Mouse (Mus musculus): ENCODE results near the gene Haus6. TPM values are rescaled to one million over a fixed set of nuclear protein-coding genes. Genes with fewer than 3 reads are reported as not detected.
A peak's percentile ranks its signal among the peaks of the same experiment; 100 is the strongest.
"Not testable (repeated sequence)": the region's sequence is repeated elsewhere in the genome, so short reads cannot be mapped to it uniquely, and the experiment has no call there.

Gene Haus6
- 8.8 and 12.2 TPM in 2 replicates for polyA plus RNA-seq (2012; rRNA removed)

DNA sequence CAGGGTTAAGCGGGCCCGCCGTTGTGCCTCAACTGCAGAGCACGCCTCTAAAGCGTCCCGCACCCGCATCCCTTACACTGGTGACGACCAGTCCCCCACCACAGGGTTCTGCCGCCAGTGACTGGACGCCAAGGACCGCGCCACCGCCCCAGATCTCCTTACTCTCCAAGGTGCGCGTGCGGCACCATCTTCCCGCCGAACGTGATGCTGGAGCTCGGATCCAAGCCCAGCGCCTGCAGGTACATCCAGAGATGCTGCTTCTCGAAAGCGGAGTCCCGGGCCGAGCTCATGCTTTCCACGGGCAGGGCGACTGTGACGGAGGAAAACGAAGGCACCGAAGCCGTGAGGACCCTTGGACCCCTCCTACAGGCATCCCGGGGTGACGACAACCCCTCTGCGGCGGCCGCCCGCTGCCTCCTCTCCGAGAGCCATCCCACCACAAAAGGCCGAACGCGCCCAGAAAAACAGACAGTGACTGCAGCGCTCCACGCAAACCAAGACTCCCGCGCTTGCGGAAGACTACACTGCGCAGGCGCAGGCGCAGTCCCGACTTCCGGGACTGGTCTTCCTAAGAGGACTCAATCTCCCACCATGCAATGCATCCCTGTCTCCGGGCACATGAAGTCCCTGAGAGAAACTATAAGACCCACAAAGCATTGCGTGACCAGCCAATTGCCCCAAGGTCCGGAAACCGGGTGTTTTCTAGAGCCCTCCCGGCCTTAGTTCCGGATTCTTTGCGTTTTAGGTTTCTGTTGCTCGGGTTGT lies at the start of gene Haus6:
TSS of gene Haus6 (minus strand) at position 532 of the 765 bp plus-strand sequence.
- H3K27ac ChIP-seq (ENCODE audit: control insufficient read depth, insufficient read depth, low read depth, low read length): peak within 1 kb of the TSS; percentile 82
- H3K27me3 ChIP-seq (ENCODE audit: control insufficient read depth, insufficient read depth, low read length): no peaks in the 10 kb centered on the region
- no peaks in the 10 kb centered on the region for H3K36me3 ChIP-seq (ENCODE audit: control insufficient read depth, insufficient read depth, low read length)
- 0 out of 2 replicates have a peak, but pooled peaks cover 2% of the 10 kb centered on the region for H3K4me1 ChIP-seq (ENCODE audit: control insufficient read depth, insufficient read depth, low read length)
- TF ChIP-seq POLR2A (IDR thresholded peaks at IDR 0.05; ENCODE audit: control insufficient read depth, low read depth, low read length) (peak; percentile 75), CTCF (IDR thresholded peaks at IDR 0.05; ENCODE audit: control insufficient read depth, insufficient read depth, insufficient replicate concordance, low read depth, low read length) (no peak)
- H3K4me3 ChIP-seq (ENCODE audit: control insufficient read depth, low read depth, low read length): peak within 1 kb of the TSS; percentile 95

- Histone ChIP-seq H3K36me3 (ENCODE audit: control insufficient read depth, insufficient read depth, low read length) (no peaks in the 10 kb centered on the region), H3K4me3 (ENCODE audit: control insufficient read depth, low read depth, low read length) (no peak overlapping the region)
- no peak for TF ChIP-seq CTCF (IDR thresholded peaks at IDR 0.05; ENCODE audit: control insufficient read depth, insufficient read depth, insufficient replicate concordance, low read depth, low read length)
- no peak for TF ChIP-seq POLR2A (IDR thresholded peaks at IDR 0.05; ENCODE audit: control insufficient read depth, low read depth, low read length)
Measured at GRCm38 (mm10) chr4:86657176-86657575, 45.3 kb upstream of the Haus6 start.

DNA sequence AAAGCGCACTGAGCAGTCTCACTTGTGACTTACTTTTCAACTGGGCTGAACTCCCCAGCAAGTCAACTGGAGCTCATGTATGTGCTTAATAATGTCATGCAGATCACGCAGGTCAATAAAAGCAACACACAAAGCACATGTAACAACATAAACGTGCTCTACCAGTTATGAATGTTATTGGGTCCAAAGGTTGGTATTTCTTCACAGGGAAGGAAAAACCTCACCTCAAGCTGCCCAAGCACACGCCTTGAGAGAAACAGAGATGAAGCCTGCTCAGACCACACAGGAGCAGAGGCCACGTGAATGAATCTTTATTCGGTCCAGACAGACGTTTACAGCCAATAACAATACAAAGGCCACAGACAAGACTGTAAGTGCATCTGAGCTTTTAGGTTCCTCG lies 44.6 kb upstream of the Haus6 start:
- not testable (repeated sequence) for H3K4me1 ChIP-seq (ENCODE audit: control insufficient read depth, insufficient read depth, low read length); H3K36me3 ChIP-seq (ENCODE audit: control insufficient read depth, insufficient read depth, low read length); H3K27me3 ChIP-seq (ENCODE audit: control insufficient read depth, insufficient read depth, low read length); H3K27ac ChIP-seq (ENCODE audit: control insufficient read depth, insufficient read depth, low read depth, low read length); H3K4me3 ChIP-seq (ENCODE audit: control insufficient read depth, low read depth, low read length)

More at GRCm38 (mm10) chr4:86657176-86657575, 45.3 kb upstream of the Haus6 start:
- Histone ChIP-seq H3K4me1 (ENCODE audit: control insufficient read depth, insufficient read depth, low read length) (no peaks in the 10 kb centered on the region), H3K27me3 (ENCODE audit: control insufficient read depth, insufficient read depth, low read length) (no peaks in the 10 kb centered on the region), H3K27ac (ENCODE audit: control insufficient read depth, insufficient read depth, low read depth, low read length) (no peak overlapping the region)

DNA sequence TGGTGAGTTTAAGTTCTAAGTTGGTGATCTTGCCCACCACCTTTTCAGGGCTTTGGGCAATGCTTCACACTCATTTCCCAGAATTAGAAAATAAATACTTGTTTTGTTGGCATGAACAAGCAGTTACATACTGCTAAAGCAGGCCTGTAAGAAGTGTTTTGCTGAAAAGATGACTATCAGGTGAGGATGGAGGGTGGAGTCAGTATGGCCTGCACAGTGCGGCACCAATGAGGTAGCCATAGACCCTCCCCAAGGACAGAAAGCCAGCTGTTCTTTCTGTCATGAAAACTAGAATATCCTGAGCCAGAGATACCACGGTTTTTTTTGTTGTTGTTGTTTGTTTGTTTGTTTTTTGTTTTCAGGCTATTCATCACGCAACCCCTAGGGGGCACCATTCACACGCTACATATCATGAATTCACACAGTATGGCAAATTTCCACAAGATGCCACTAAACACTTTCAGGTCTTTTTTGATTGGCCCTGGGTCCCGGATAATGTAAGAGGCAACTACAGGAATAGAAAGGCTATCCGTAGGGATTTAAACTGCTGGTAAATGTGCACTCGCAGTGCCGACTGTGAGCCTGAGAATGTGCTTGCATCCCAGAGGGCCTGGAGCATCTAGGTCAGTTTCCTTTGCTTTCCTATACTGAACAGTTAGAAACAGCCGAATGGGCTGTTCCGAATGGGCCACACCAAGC lies 40.0 kb upstream of the Haus6 start:
- TF ChIP-seq POLR2A (IDR thresholded peaks at IDR 0.05; ENCODE audit: control insufficient read depth, low read depth, low read length): no peak
- no peak for TF ChIP-seq CTCF (IDR thresholded peaks at IDR 0.05; ENCODE audit: control insufficient read depth, insufficient read depth, insufficient replicate concordance, low read depth, low read length)
- Histone ChIP-seq H3K27ac (ENCODE audit: control insufficient read depth, insufficient read depth, low read depth, low read length) (no peak overlapping the region), H3K4me1 (ENCODE audit: control insufficient read depth, insufficient read depth, low read length) (no peaks in the 10 kb centered on the region), H3K4me3 (ENCODE audit: control insufficient read depth, low read depth, low read length) (no peak overlapping the region), H3K36me3 (ENCODE audit: control insufficient read depth, insufficient read depth, low read length) (no peaks in the 10 kb centered on the region), H3K27me3 (ENCODE audit: control insufficient read depth, insufficient read depth, low read length) (no peaks in the 10 kb centered on the region)

GRCm38 (mm10) chr4:86648394-86648793 lies 36.5 kb upstream of the Haus6 start:
- not testable (repeated sequence) for H3K4me1 ChIP-seq (ENCODE audit: control insufficient read depth, insufficient read depth, low read length); H3K27me3 ChIP-seq (ENCODE audit: control insufficient read depth, insufficient read depth, low read length); H3K27ac ChIP-seq (ENCODE audit: control insufficient read depth, insufficient read depth, low read depth, low read length); H3K4me3 ChIP-seq (ENCODE audit: control insufficient read depth, low read depth, low read length); H3K36me3 ChIP-seq (ENCODE audit: control insufficient read depth, insufficient read depth, low read length)

DNA sequence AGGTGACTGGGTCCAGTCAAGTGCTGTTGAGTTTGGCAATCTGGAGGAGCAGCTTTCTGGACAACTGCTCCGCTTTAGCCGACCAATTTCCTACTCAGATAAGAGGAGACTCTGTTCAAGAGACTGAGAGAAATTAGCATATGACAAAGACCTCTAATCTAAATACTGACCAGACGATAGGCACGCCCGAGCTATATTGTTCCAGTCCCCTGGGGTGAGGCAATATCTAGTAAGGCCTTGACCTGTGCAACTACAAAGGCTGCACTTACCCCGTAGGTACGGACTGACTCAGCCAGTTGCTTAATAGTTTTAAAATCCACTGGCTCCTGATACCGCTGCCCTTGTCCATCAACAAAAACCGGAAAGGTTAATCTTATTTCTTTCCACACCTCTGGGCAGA lies 25.7 kb upstream of the Haus6 start:
- not testable (repeated sequence) for H3K36me3 ChIP-seq (ENCODE audit: control insufficient read depth, insufficient read depth, low read length); H3K4me1 ChIP-seq (ENCODE audit: control insufficient read depth, insufficient read depth, low read length); H3K27me3 ChIP-seq (ENCODE audit: control insufficient read depth, insufficient read depth, low read length); H3K4me3 ChIP-seq (ENCODE audit: control insufficient read depth, low read depth, low read length); H3K27ac ChIP-seq (ENCODE audit: control insufficient read depth, insufficient read depth, low read depth, low read length)

DNA sequence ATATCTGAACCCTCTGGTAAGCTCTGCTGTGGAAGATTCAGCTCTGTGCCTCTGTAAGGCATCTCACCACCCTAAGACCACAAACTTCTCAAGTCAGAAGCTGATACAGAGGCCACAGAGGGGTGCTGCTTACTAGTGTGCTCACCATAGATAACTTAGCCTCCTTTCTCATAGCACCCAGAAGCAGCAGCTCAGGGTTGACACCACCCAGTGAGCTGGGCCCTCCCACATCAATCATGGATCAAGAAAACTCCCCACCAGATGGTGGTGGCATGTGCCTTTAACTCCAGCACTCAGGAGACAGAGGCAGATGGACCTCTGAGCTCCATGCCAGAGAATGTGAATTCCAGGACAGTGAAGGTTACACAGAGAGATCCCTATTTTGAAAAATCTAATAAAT lies 23.0 kb upstream of the Haus6 start:
- not testable (repeated sequence) for H3K4me3 ChIP-seq (ENCODE audit: control insufficient read depth, low read depth, low read length); H3K27ac ChIP-seq (ENCODE audit: control insufficient read depth, insufficient read depth, low read depth, low read length)

DNA sequence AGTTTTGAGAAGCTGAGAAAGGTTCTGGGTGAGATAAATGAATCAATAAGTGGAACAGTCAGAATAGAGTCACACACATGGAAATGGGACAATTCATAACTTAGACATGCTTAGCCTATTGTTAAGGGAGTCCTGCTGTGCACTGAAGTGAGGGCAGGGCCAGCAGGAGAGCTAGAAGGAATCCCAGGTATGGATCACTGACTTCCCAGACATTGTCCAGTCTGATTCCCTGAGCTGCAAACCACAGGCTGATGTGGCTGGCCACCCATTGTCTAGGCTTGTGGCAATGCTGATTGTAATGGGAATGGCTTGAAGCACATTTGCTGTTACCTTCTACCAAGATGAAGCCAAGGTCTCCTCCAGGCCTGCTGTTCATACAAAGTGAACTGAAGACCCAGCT lies 22.5 kb upstream of the Haus6 start:
- H3K36me3 ChIP-seq (ENCODE audit: control insufficient read depth, insufficient read depth, low read length); H3K4me1 ChIP-seq (ENCODE audit: control insufficient read depth, insufficient read depth, low read length); H3K27me3 ChIP-seq (ENCODE audit: control insufficient read depth, insufficient read depth, low read length); H3K27ac ChIP-seq (ENCODE audit: control insufficient read depth, insufficient read depth, low read depth, low read length); H3K4me3 ChIP-seq (ENCODE audit: control insufficient read depth, low read depth, low read length): not testable (repeated sequence)

More for the DNA sequence above, 23.0 kb upstream of the Haus6 start:
- not testable (repeated sequence) for H3K36me3 ChIP-seq (ENCODE audit: control insufficient read depth, insufficient read depth, low read length); H3K4me1 ChIP-seq (ENCODE audit: control insufficient read depth, insufficient read depth, low read length); H3K27me3 ChIP-seq (ENCODE audit: control insufficient read depth, insufficient read depth, low read length)

DNA sequence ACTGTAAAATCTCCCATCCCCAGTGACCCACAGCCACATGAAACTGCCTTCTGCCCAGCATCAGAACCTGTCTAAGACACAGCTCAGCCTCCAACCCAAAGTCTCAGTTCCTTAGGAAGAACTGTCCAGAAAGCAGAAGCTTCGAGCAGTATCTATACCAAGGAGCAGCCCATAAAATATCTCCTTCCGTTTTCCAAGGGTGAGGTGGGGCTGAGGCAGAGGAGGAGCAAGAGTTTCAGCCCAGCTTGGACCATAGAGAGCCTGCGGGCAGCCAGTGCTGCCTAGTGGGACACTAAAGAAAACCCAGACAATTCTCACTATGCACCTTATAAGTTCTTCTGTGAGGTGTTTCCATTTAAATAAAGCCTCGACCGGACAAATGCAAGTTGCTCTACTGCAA lies 20.7 kb upstream of the Haus6 start:
- H3K27me3 ChIP-seq (ENCODE audit: control insufficient read depth, insufficient read depth, low read length); H3K36me3 ChIP-seq (ENCODE audit: control insufficient read depth, insufficient read depth, low read length); H3K27ac ChIP-seq (ENCODE audit: control insufficient read depth, insufficient read depth, low read depth, low read length); H3K4me1 ChIP-seq (ENCODE audit: control insufficient read depth, insufficient read depth, low read length): not testable (repeated sequence)
- peak overlapping the region; percentile 60 for H3K4me3 ChIP-seq (ENCODE audit: control insufficient read depth, low read depth, low read length)

Data from testis, adult 2 months (tissue).